Mouse (Mus musculus): ENCODE measurements around the gene Ccdc38. TPM values are rescaled to one million over a fixed set of nuclear protein-coding genes. Genes with fewer than 3 reads are reported as not detected.

Ccdc38 gene
- polyA plus RNA-seq, 1 experiment from 2014 or later: 0.28 TPM

DNA sequence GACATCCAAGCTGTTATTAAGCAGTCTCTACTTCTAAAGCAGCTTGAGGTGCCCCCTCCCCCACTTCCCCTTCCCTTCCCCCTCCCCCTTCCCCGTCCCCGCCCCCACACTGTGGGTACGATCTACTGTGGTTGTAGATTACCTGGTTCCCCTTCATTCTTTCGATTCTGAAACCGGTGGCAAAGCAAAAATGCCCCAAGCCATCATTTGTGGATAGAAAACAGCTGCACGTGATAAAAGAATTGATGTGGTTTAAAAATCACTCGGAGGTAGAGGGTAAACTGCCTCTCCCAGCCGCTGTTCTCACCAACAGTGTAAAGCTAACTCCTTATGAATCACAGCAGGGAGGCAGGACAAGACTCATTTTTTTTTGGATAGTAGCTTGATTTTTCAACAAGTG, 74.4 kb downstream of the Ccdc38 start:
- Histone ChIP-seq H3K36me3 (no peaks in the 10 kb centered on the region), H3K9ac (no peak overlapping the region), H3K27me3 (no peaks in the 10 kb centered on the region), H3K4me2 (replicated peaks) (0 out of 2 replicates have a peak overlapping the region, but pooled peaks have one; percentile 16), H3K9me3 (no peaks in the 10 kb centered on the region), H3K4me3 (no peak overlapping the region; the same call in 1 of the 2 replicates), H3K4me1 (peaks cover 4% of the 10 kb centered on the region; the same call in 1 of the 2 replicates), H3K27ac (no peak overlapping the region)
- no peak for ATAC-seq (ENCODE audit: low FRiP score, low read depth)
- 35% methylated on average over 8 of the region's 8 CpGs for WGBS

- Histone ChIP-seq H3K4me3 (no peak overlapping the region), H3K9me3 (no peaks in the 10 kb centered on the region), H3K27me3 (no peaks in the 10 kb centered on the region), H3K9ac (no peak overlapping the region), H3K36me3 (no peaks in the 10 kb centered on the region), H3K4me1 (no peaks in the 10 kb centered on the region), H3K4me2 (replicated peaks) (no peak overlapping the region), H3K27ac (no peak overlapping the region)
- 72% methylated on average over 7 of the region's 7 CpGs for WGBS
- ATAC-seq (ENCODE audit: low FRiP score, low read depth): no peak
These were observed 80.2 kb downstream of the Ccdc38 start for GRCm38 (mm10) chr10:93620438-93621179.

GRCm38 (mm10) chr10:93623725-93624124, 83.3 kb downstream of the Ccdc38 start:
- no peak overlapping the region for H3K9ac ChIP-seq
- 59% methylated on average over 9 of the region's 9 CpGs for WGBS
- no peak for ATAC-seq (ENCODE audit: low FRiP score, low read depth)
- H3K9me3 ChIP-seq: no peaks in the 10 kb centered on the region
- no peaks in the 10 kb centered on the region for H3K36me3 ChIP-seq
- H3K4me2 ChIP-seq (replicated peaks): no peak overlapping the region
- no peak overlapping the region for H3K4me3 ChIP-seq
- H3K27ac ChIP-seq: no peak overlapping the region
- no peaks in the 10 kb centered on the region for H3K4me1 ChIP-seq
- H3K27me3 ChIP-seq: no peaks in the 10 kb centered on the region

GRCm38 (mm10) chr10:93624151-93624550, 83.7 kb downstream of the Ccdc38 start:
- no peaks in the 10 kb centered on the region for H3K36me3 ChIP-seq
- H3K4me1 ChIP-seq: no peaks in the 10 kb centered on the region
- ATAC-seq (ENCODE audit: low FRiP score, low read depth): no peak
- no peak overlapping the region for H3K4me3 ChIP-seq
- no peaks in the 10 kb centered on the region for H3K9me3 ChIP-seq
- no peak overlapping the region for H3K9ac ChIP-seq
- WGBS: 74% methylated on average over 10 of the region's 10 CpGs
- H3K4me2 ChIP-seq (replicated peaks): no peak overlapping the region
- no peak overlapping the region for H3K27ac ChIP-seq
- no peaks in the 10 kb centered on the region for H3K27me3 ChIP-seq

- Histone ChIP-seq H3K27me3 (peaks cover 2% of the 10 kb centered on the region; the same call in 1 of the 2 replicates), H3K4me3 (no peak overlapping the region), H3K36me3 (no peaks in the 10 kb centered on the region), H3K27ac (no peak overlapping the region), H3K4me2 (replicated peaks) (no peak overlapping the region), H3K9ac (no peak overlapping the region), H3K9me3 (no peaks in the 10 kb centered on the region), H3K4me1 (no peaks in the 10 kb centered on the region)
- WGBS: 84% methylated on average over 5 of the region's 5 CpGs
- ATAC-seq (ENCODE audit: low FRiP score, low read depth): no peak
These were observed 89.9 kb downstream of the Ccdc38 start for GRCm38 (mm10) chr10:93630310-93630709.

DNA sequence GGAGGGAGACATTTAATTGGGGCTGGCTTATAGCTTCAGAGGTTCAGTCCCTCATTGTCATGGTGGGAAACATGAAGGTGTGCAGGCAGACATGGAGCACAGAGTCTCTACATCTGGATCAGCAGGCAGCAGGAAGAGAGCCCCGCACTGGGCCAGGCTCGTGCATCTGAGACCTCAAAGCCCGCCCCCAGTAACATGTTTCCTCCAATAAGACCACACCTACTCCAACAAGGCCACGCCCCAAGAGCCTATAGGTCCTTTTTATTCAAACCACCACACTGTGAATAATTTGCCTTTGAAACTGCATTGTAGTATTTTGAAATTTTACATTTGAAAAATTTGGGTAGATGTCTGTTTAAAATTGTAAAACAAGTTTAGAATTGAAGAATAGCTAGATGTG, 91.7 kb downstream of the Ccdc38 start:
- Histone ChIP-seq H3K27ac (no peak overlapping the region), H3K27me3 (peaks cover 6% of the 10 kb centered on the region; the same call in 1 of the 2 replicates), H3K9ac (no peak overlapping the region), H3K4me1 (no peaks in the 10 kb centered on the region), H3K4me2 (replicated peaks) (no peak overlapping the region), H3K4me3 (no peak overlapping the region), H3K36me3 (no peaks in the 10 kb centered on the region), H3K9me3 (no peaks in the 10 kb centered on the region)
- no peak for ATAC-seq (ENCODE audit: low FRiP score, low read depth)
- WGBS: 71% methylated on average over 4 of the region's 4 CpGs

- 84% methylated on average over 5 of the region's 5 CpGs for WGBS
- no peak overlapping the region for H3K4me3 ChIP-seq
- H3K27me3 ChIP-seq: peaks cover 17% of the 10 kb centered on the region
- ATAC-seq (ENCODE audit: low FRiP score, low read depth): no peak
- H3K4me2 ChIP-seq (replicated peaks): no peak overlapping the region
- H3K36me3 ChIP-seq: no peaks in the 10 kb centered on the region
- H3K4me1 ChIP-seq: no peaks in the 10 kb centered on the region
- no peaks in the 10 kb centered on the region for H3K9me3 ChIP-seq
- H3K9ac ChIP-seq: no peak overlapping the region
- no peak overlapping the region for H3K27ac ChIP-seq
These were observed 93.1 kb downstream of the Ccdc38 start for GRCm38 (mm10) chr10:93633563-93633962.

Other genes starting within 250 kb of the Ccdc38 start
- 48.6 and 49.2 TPM in 2 replicates for gene Elk3, start 229.5 kb upstream of the Ccdc38 start, polyA plus RNA-seq (2015; fragmentation: Nextera tagmentation; extraction: Ambion mirVana)
- 225 and 237 TPM in 2 replicates for gene Lta4h, start 87.2 kb upstream of the Ccdc38 start, polyA plus RNA-seq (2015; fragmentation: Nextera tagmentation; extraction: Ambion mirVana)
- gene Hal, start 51.9 kb upstream of the Ccdc38 start, polyA plus RNA-seq (2015; fragmentation: Nextera tagmentation; extraction: Ambion mirVana): 0.18 TPM in 1 of 2 replicates, not detected in the other
- gene Amdhd1, start 599 bp upstream of the Ccdc38 start, polyA plus RNA-seq (2015; fragmentation: Nextera tagmentation; extraction: Ambion mirVana): 0.47 and 0.55 TPM in 2 replicates
- gene Snrpf, start 49.1 kb downstream of the Ccdc38 start, polyA plus RNA-seq (2015; fragmentation: Nextera tagmentation; extraction: Ambion mirVana): 118 and 122 TPM in 2 replicates
- 0.74 and 0.87 TPM in 2 replicates for gene Ntn4, start 100.0 kb downstream of the Ccdc38 start, polyA plus RNA-seq (2015; fragmentation: Nextera tagmentation; extraction: Ambion mirVana)

All from limb, embryonic 13.5 days (tissue).